Mouse (Mus musculus) intestine, embryonic 16.5 days (tissue): Measurements from ENCODE around the gene Gucy2c. TPM values are rescaled to one million over a fixed set of nuclear protein-coding genes. Genes with fewer than 3 reads are reported as not detected.

Experiments used
- ATAC-seq: fragments of 200-750 bp; cut with Nextera tagmentation; 2 replicates; pipeline ENCODE4 v1.8.0; 2017; ENCODE audit warnings: moderate TSS enrichment, moderate library complexity
- H3K27ac ChIP-seq: fragments of 300-500 bp; sonication (generic); 2 replicates; pipeline ENCODE4 v1.5.1; 2014; ENCODE audit warnings: mild to moderate bottlenecking, low read length
- H3K27me3 ChIP-seq: fragments of 300-500 bp; sonication (generic); replicated peaks from 2 replicates; pipeline ENCODE4 v1.6.1; 2014; ENCODE audit warnings: low read length, control low read depth, mixed read lengths; ENCODE audit not compliant: control insufficient read depth, insufficient read depth
- H3K36me3 ChIP-seq: fragments of 300-500 bp; sonication (generic); 2 replicates; pipeline ENCODE4 v1.6.1; 2014; ENCODE audit warnings: low read length, control low read depth; ENCODE audit not compliant: control insufficient read depth, insufficient read depth
- H3K4me1 ChIP-seq: fragments of 300-500 bp; sonication (generic); 2 replicates; pipeline ENCODE4 v1.6.1; 2014; ENCODE audit warnings: low read length, control low read depth, mixed read lengths; ENCODE audit not compliant: control insufficient read depth, insufficient read depth
- H3K4me2 ChIP-seq: fragments of 300-500 bp; sonication (generic); 2 replicates; pipeline ENCODE4 v1.6.1; 2014; ENCODE audit warnings: low read depth, low read length, control low read depth
- H3K4me3 ChIP-seq: fragments of 300-500 bp; sonication (generic); 2 replicates; pipeline ENCODE4 v1.5.1; 2014; ENCODE audit warnings: mild to moderate bottlenecking, low read length
- H3K9ac ChIP-seq: fragments of 300-500 bp; sonication (generic); 2 replicates; pipeline ENCODE4 v1.6.1; 2014; ENCODE audit warnings: low read depth, low read length
- H3K9me3 ChIP-seq: fragments of 300-500 bp; sonication (generic); 2 replicates; pipeline ENCODE4 v1.6.1; 2016; ENCODE audit warnings: low read length, control low read depth; ENCODE audit not compliant: control insufficient read depth
- WGBS: fragments of 180-500 bp; shearing (Covaris S2); extraction: QIAGEN DNeasy Blood & Tissue Kit; methylation state at CpG from one replicate; pipeline ENCODE4 v1.1.7; 2014; 5-methylcytosine and 5-hydroxymethylcytosine counted together
- polyA plus RNA-seq: library from polyadenylated mRNA; unstranded; fragments of >200 nt; fragmentation: Nextera tagmentation; extraction: Ambion mirVana; gene quantifications from 2 replicates; pipeline ENCODE4 v1.2.1, GENCODE M21; 2015

The Gucy2c gene
- polyA plus RNA-seq, 1 experiment from 2014 or later: 91.5 TPM

- ATAC-seq: no peak
- H3K27me3 ChIP-seq: no peaks in the 10 kb centered on the region
- H3K9me3 ChIP-seq: no peaks in the 10 kb centered on the region
- WGBS: 68% methylated on average over 3 of the region's 3 CpGs
- H3K4me3 ChIP-seq: no peak overlapping the region
- no peak overlapping the region for H3K27ac ChIP-seq
- H3K4me2 ChIP-seq: no peak overlapping the region
- no peak overlapping the region for H3K9ac ChIP-seq
- no peaks in the 10 kb centered on the region for H3K36me3 ChIP-seq
- H3K4me1 ChIP-seq: no peaks in the 10 kb centered on the region
These were observed 58.4 kb downstream of the Gucy2c start for GRCm38 (mm10) chr6:136723171-136723570.

GRCm38 (mm10) chr6:136722565-136722964 is 59.0 kb downstream of the Gucy2c start:
- Histone ChIP-seq H3K4me3 (no peak overlapping the region), H3K4me1 (no peaks in the 10 kb centered on the region), H3K9ac (no peak overlapping the region), H3K36me3 (no peaks in the 10 kb centered on the region), H3K27me3 (no peaks in the 10 kb centered on the region), H3K4me2 (no peak overlapping the region), H3K27ac (no peak overlapping the region), H3K9me3 (no peaks in the 10 kb centered on the region)
- no peak for ATAC-seq
- 87% methylated on average over 7 of the region's 7 CpGs for WGBS

- Histone ChIP-seq H3K9me3 (no peaks in the 10 kb centered on the region), H3K4me1 (no peaks in the 10 kb centered on the region), H3K27ac (no peak overlapping the region), H3K4me3 (no peak overlapping the region), H3K9ac (no peak overlapping the region), H3K36me3 (0 out of 2 replicates have a peak, but pooled peaks cover under 1% of the 10 kb centered on the region), H3K27me3 (no peaks in the 10 kb centered on the region), H3K4me2 (no peak overlapping the region)
- ATAC-seq: no peak
- WGBS: 59% methylated on average over 6 of the region's 6 CpGs
These were observed 59.6 kb downstream of the Gucy2c start for GRCm38 (mm10) chr6:136721925-136722324.

GRCm38 (mm10) chr6:136720436-136720835 is 61.1 kb downstream of the Gucy2c start:
- no peak for ATAC-seq
- Histone ChIP-seq H3K27ac (no peak overlapping the region), H3K9ac (no peak overlapping the region), H3K9me3 (no peaks in the 10 kb centered on the region), H3K4me3 (no peak overlapping the region), H3K4me2 (no peak overlapping the region), H3K27me3 (no peaks in the 10 kb centered on the region), H3K4me1 (no peaks in the 10 kb centered on the region), H3K36me3 (0 out of 2 replicates have a peak, but pooled peaks cover 4% of the 10 kb centered on the region)
- 88% methylated on average over 15 of the region's 15 CpGs for WGBS

- WGBS: 80% methylated on average over 10 of the region's 11 CpGs
- no peak overlapping the region for H3K4me3 ChIP-seq
- ATAC-seq: no peak
These were observed 65.6 kb downstream of the Gucy2c start for GRCm38 (mm10) chr6:136715881-136716431.

GRCm38 (mm10) chr6:136714097-136714496 is 67.5 kb downstream of the Gucy2c start:
- H3K4me1 ChIP-seq: no peaks in the 10 kb centered on the region
- H3K27ac ChIP-seq: no peak overlapping the region
- H3K27me3 ChIP-seq: no peaks in the 10 kb centered on the region
- 82% methylated on average over 3 of the region's 3 CpGs for WGBS
- H3K4me3 ChIP-seq: no peak overlapping the region
- H3K36me3 ChIP-seq: 0 out of 2 replicates have a peak, but pooled peaks cover 4% of the 10 kb centered on the region
- no peaks in the 10 kb centered on the region for H3K9me3 ChIP-seq
- H3K4me2 ChIP-seq: no peak overlapping the region
- ATAC-seq: no peak
- H3K9ac ChIP-seq: no peak overlapping the region

More at GRCm38 (mm10) chr6:136715881-136716431, 65.6 kb downstream of the Gucy2c start:
- no peaks in the 10 kb centered on the region for H3K4me1 ChIP-seq
- no peak overlapping the region for H3K9ac ChIP-seq
- H3K9me3 ChIP-seq: no peaks in the 10 kb centered on the region
- H3K27ac ChIP-seq: no peak overlapping the region
- no peaks in the 10 kb centered on the region for H3K27me3 ChIP-seq
- no peak overlapping the region for H3K4me2 ChIP-seq
- 0 out of 2 replicates have a peak, but pooled peaks cover 4% of the 10 kb centered on the region for H3K36me3 ChIP-seq

- Histone ChIP-seq H3K27ac (no peak overlapping the region), H3K4me1 (no peaks in the 10 kb centered on the region), H3K4me3 (no peak overlapping the region), H3K27me3 (no peaks in the 10 kb centered on the region), H3K9ac (no peak overlapping the region), H3K9me3 (no peaks in the 10 kb centered on the region), H3K4me2 (no peak overlapping the region), H3K36me3 (no peaks in the 10 kb centered on the region)
- WGBS: 80% methylated on average over 5 of the region's 5 CpGs
- no peak for ATAC-seq
These were observed 71.2 kb downstream of the Gucy2c start for GRCm38 (mm10) chr6:136710408-136710807.

GRCm38 (mm10) chr6:136708597-136708996 is 73.0 kb downstream of the Gucy2c start:
- no peaks in the 10 kb centered on the region for H3K36me3 ChIP-seq
- H3K9me3 ChIP-seq: no peaks in the 10 kb centered on the region
- H3K4me3 ChIP-seq: no peak overlapping the region
- no peak overlapping the region for H3K4me2 ChIP-seq
- H3K4me1 ChIP-seq: no peaks in the 10 kb centered on the region
- no peak for ATAC-seq
- H3K27me3 ChIP-seq: no peaks in the 10 kb centered on the region
- H3K27ac ChIP-seq: no peak overlapping the region
- 78% methylated on average over 6 of the region's 6 CpGs for WGBS
- no peak overlapping the region for H3K9ac ChIP-seq

- no peaks in the 10 kb centered on the region for H3K36me3 ChIP-seq
- WGBS: 82% methylated on average over 3 of the region's 3 CpGs
- no peak for ATAC-seq
These were observed 79.7 kb downstream of the Gucy2c start for GRCm38 (mm10) chr6:136701878-136702277.

GRCm38 (mm10) chr6:136701185-136701584 is 80.4 kb downstream of the Gucy2c start:
- WGBS: 85% methylated on average over 5 of the region's 5 CpGs
- no peaks in the 10 kb centered on the region for H3K36me3 ChIP-seq
- H3K27me3 ChIP-seq: no peaks in the 10 kb centered on the region
- ATAC-seq: no peak
- H3K4me2 ChIP-seq: no peak overlapping the region
- H3K4me1 ChIP-seq: no peaks in the 10 kb centered on the region
- H3K9ac ChIP-seq: no peak overlapping the region
- H3K27ac ChIP-seq: no peak overlapping the region
- no peak overlapping the region for H3K4me3 ChIP-seq
- no peaks in the 10 kb centered on the region for H3K9me3 ChIP-seq

More at GRCm38 (mm10) chr6:136701878-136702277, 79.7 kb downstream of the Gucy2c start:
- Histone ChIP-seq H3K9me3 (no peaks in the 10 kb centered on the region), H3K4me2 (no peak overlapping the region), H3K4me3 (no peak overlapping the region), H3K9ac (no peak overlapping the region), H3K27ac (no peak overlapping the region), H3K27me3 (no peaks in the 10 kb centered on the region), H3K4me1 (no peaks in the 10 kb centered on the region)
